ENCODE assay signal across 8 mouse cellular contexts in genomic region chr9:62811516-62812121, GRCm38 (mm10). TPM values are rescaled to one million over a fixed set of nuclear protein-coding genes. Genes with fewer than 3 reads are reported as not detected.
DNase-seq lines count a peak whose midpoint lies in the region; ATAC-seq lines count a peak whose summit lies in the region.

TSS of gene Fem1b (minus strand) at chr9:62811934.

- H3K4me1 ChIP-seq in hindbrain, embryonic 11.5 days (replicated peaks; ENCODE audit: control insufficient read depth, insufficient read depth, low read length): 0 out of 2 replicates have a peak, but pooled peaks cover 2% of the 10 kb centered on the region

- H3K4me3 ChIP-seq in hindbrain, embryonic 11.5 days (ENCODE audit: low read depth, low read length): peak within 1 kb of the TSS; percentile 79

- H3K9ac ChIP-seq in hindbrain, embryonic 11.5 days (ENCODE audit: low read depth, low read length): peak within 1 kb of the TSS; percentile 88

- H3K4me2 ChIP-seq in hindbrain, embryonic 11.5 days (replicated peaks; ENCODE audit: low read depth, low read length): peak within 1 kb of the TSS; percentile 85

- no peaks in the 10 kb centered on the region for H3K9me3 ChIP-seq in hindbrain, embryonic 11.5 days (ENCODE audit: control insufficient read depth, low read length)

- under 1% methylated on average over 54 of the region's 68 CpGs for WGBS in hindbrain, embryonic 11.5 days

- peak; percentile 87 for ATAC-seq in frontal cortex, adult (ENCODE audit: low TSS enrichment)
- peak; percentile 92 for ATAC-seq in hindbrain, embryonic 11.5 days (ENCODE audit: low FRiP score)

- no peaks in the 10 kb centered on the region for H3K36me3 ChIP-seq in hindbrain, embryonic 11.5 days (ENCODE audit: control insufficient read depth, insufficient read depth, low read length)

- DNase-seq in MN1 (ENCODE audit: low spot score): peak; percentile 96
- peak; percentile 91 for DNase-seq in cerebellum, adult 9-10 months
- peak; percentile 95 for DNase-seq in hindbrain, embryonic 11.5 days (ENCODE audit: low spot score)
- peak; percentile 89 to 90 for DNase-seq in layer of hippocampus, postnatal 10 days (ENCODE audit: low spot score in 2 of 2)
- peak; percentile 95 for DNase-seq in lung, postnatal 10 days
- peak; percentile 90 for DNase-seq in ovary, postnatal 36 days (ENCODE audit: low spot score)
- peak; percentile 93 for DNase-seq in thymus, postnatal 25 days

- H3K27ac ChIP-seq in hindbrain, embryonic 11.5 days (ENCODE audit: low read depth, low read length): peak within 1 kb of the TSS; percentile 96

- no peaks in the 10 kb centered on the region for H3K27me3 ChIP-seq in hindbrain, embryonic 11.5 days (ENCODE audit: control insufficient read depth, insufficient read depth, low read length)

RNA-seq across cellular contexts. Expression of gene Fem1b, which starts in this region (rescaled TPM):
- 46.9 and 53.7 TPM in 2 replicates for polyA plus RNA-seq in hindbrain, embryonic 11.5 days (2014; fragmentation: Nextera tagmentation; extraction: Ambion mirVana)
- 100 to 1,000 TPM; 114 to 116 TPM for total RNA-seq in layer of hippocampus, postnatal 10 days (2021)

Comparison
In these comparisons a context has a peak if more than half of its experiments do, and no peak if none do; other contexts are left out.
1. Peak in every context shown above with its lines: DNase-seq, ATAC-seq, H3K4me3 ChIP-seq and H3K27ac ChIP-seq.